Mouse (Mus musculus): ENCODE measurements around the gene Olfr631.

GRCm38 (mm10) chr7:103934264-103934663 lies 5.6 kb downstream of the Olfr631 start, which contains the start of gene Olfr632:
- TF ChIP-seq CTCF (IDR thresholded peaks at IDR 0.05; ENCODE audit: control insufficient read depth, insufficient read depth, insufficient replicate concordance, low read depth, low read length): no peak
- no peak for TF ChIP-seq POLR2A (IDR thresholded peaks at IDR 0.05; ENCODE audit: control insufficient read depth, low read depth, low read length)
